16 mouse cellular contexts compared by ENCODE assay signal in the genomic region with DNA sequence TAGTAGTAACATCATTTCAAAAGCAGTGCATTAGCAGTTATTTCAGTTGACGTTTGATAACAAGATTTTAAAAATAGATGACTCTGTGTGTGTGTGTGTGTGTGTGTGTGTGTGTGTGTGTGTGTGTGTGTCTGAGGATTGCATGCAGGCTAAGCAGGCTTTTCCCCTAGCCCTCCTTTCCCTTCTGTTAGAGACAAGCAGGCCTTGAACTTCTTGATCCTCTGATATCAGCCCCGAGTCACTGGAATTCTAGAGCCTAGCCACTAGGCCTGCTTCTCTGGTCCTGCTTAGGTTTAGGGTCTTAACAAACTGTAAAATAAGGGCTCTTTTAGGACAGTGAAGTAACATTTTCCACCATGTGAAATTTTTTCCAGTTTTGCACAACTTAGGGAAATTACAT. TPM values are rescaled to one million over a fixed set of nuclear protein-coding genes. Genes with fewer than 3 reads are reported as not detected.
DNase-seq lines count a peak whose midpoint lies in the region; ATAC-seq and TF ChIP-seq lines count a peak whose summit lies in the region.
"Had no signal": no experiment of that assay in that cellular context is flagged by ENCODE, and none has a peak within 500 bp of the region (broad histone marks: within the 10 kb centered on the region; RNA-seq: fewer than 3 reads in every experiment).

No protein-coding gene starts in this region.

- no peaks in the 10 kb centered on the region for H3K36me3 ChIP-seq in heart, embryonic 14.5 days (ENCODE audit: control insufficient read depth, insufficient read depth, low read length)
- H3K36me3 ChIP-seq in myocyte (ENCODE audit: control insufficient read depth, insufficient read depth), result no peaks in the 10 kb centered on the region
- H3K36me3 ChIP-seq in forebrain, embryonic 15.5 days, result no peaks in the 10 kb centered on the region
- H3K36me3 ChIP-seq: embryonic facial prominence, embryonic 12.5 days; hindbrain, embryonic 15.5 days; intestine, embryonic 15.5 days; liver, embryonic 12.5 days had no signal

- H3K9ac ChIP-seq in heart, embryonic 14.5 days (ENCODE audit: low read length), result no peak overlapping the region; the same call in 1 of the 2 replicates
- H3K9ac ChIP-seq in forebrain, embryonic 15.5 days (replicated peaks), result no peak overlapping the region
- H3K9ac ChIP-seq: embryonic facial prominence, embryonic 12.5 days; forebrain, postnatal 0 days; hindbrain, embryonic 15.5 days; intestine, embryonic 15.5 days; liver, embryonic 12.5 days had no signal

- H3K27ac ChIP-seq in gastrocnemius, adult 2 months, result peak overlapping the region; percentile 90
- H3K27ac ChIP-seq in heart, embryonic 14.5 days (replicated peaks in 1 of 2; ENCODE audit: control insufficient read depth in 1 of 2, insufficient read depth in 1 of 2, low read depth in 2 of 2, low read length in 2 of 2), result peak overlapping the region; percentile 65 to 79
- peak overlapping the region; percentile 21; the same call in 1 of the 2 replicates for H3K27ac ChIP-seq in brown adipose tissue, adult 24 weeks (replicated peaks; ENCODE audit: low read depth, low read length)
- no peak overlapping the region for H3K27ac ChIP-seq in forebrain, embryonic 15.5 days (replicated peaks)
- H3K27ac ChIP-seq: embryonic facial prominence, embryonic 12.5 days; hindbrain, embryonic 15.5 days; intestine, embryonic 15.5 days; liver, embryonic 12.5 days had no signal

- TF ChIP-seq POLR2A in myocyte (IDR thresholded peaks at IDR 0.05; ENCODE audit: insufficient read length, low read depth), result no peak

- no peak overlapping the region for H3K4me2 ChIP-seq in heart, embryonic 14.5 days (ENCODE audit: low read length)
- H3K4me2 ChIP-seq in myocyte (ENCODE audit: low read depth), result peak overlapping the region; percentile 78
- no peak overlapping the region for H3K4me2 ChIP-seq in forebrain, embryonic 15.5 days (replicated peaks)
- H3K4me2 ChIP-seq: embryonic facial prominence, embryonic 12.5 days; hindbrain, embryonic 15.5 days; intestine, embryonic 15.5 days; liver, embryonic 12.5 days had no signal

- H3K4me1 ChIP-seq in heart, embryonic 14.5 days (ENCODE audit: control insufficient read depth in 2 of 2, insufficient read depth in 2 of 2, low read length in 2 of 2), result peaks cover 8 to 18% of the 10 kb centered on the region in 2 experiments
- H3K4me1 ChIP-seq in brown adipose tissue, adult 24 weeks (ENCODE audit: control insufficient read depth, insufficient read depth, insufficient read length, low read length), result peaks cover 5% of the 10 kb centered on the region; the same call in 1 of the 2 replicates
- no peaks in the 10 kb centered on the region for H3K4me1 ChIP-seq in forebrain, embryonic 15.5 days
- H3K4me1 ChIP-seq: hindbrain, embryonic 15.5 days; intestine, embryonic 15.5 days had no signal

- no peak overlapping the region for H3ac ChIP-seq in myocyte (ENCODE audit: control insufficient read depth, insufficient read length)

- no peak for DNase-seq in gastrocnemius, adult 2 months
- DNase-seq in gastrocnemius, adult 18-20 months (ENCODE audit: low spot score), result no peak
- no peak for DNase-seq in heart, adult 8-10 months (ENCODE audit: low spot score)
- no peak for DNase-seq in adrenal gland, postnatal 14 days
- DNase-seq: cerebellum, adult 9-10 months; forebrain, postnatal 0 days; retina, postnatal 1 day had no signal

- H3K27me3 ChIP-seq in heart, embryonic 14.5 days (ENCODE audit: control insufficient read depth, insufficient read depth, low read length), result no peaks in the 10 kb centered on the region
- no peaks in the 10 kb centered on the region for H3K27me3 ChIP-seq in myocyte (ENCODE audit: control insufficient read depth, insufficient read depth, insufficient read length)
- H3K27me3 ChIP-seq in forebrain, embryonic 15.5 days, result no peaks in the 10 kb centered on the region
- H3K27me3 ChIP-seq: embryonic facial prominence, embryonic 12.5 days; hindbrain, embryonic 15.5 days; intestine, embryonic 15.5 days; liver, embryonic 12.5 days had no signal

- no peaks in the 10 kb centered on the region for H3K9me3 ChIP-seq in heart, embryonic 14.5 days (ENCODE audit: control insufficient read depth, low read length)
- no peaks in the 10 kb centered on the region for H3K9me3 ChIP-seq in forebrain, embryonic 15.5 days
- H3K9me3 ChIP-seq: embryonic facial prominence, embryonic 12.5 days; hindbrain, embryonic 15.5 days; intestine, embryonic 15.5 days; liver, embryonic 12.5 days had no signal

- intact Hi-C loops in gastrocnemius, adult 2 months (cut with DNase I), result loop anchor here (1.0 to 10.0 kb wide), 4 partner anchors 38 to 304 kb away; partner anchors contain the start of genes Six1, Slc38a6 and Trmt5

- H3K79me2 ChIP-seq in myocyte (ENCODE audit: control insufficient read depth, insufficient read depth), result no peaks in the 10 kb centered on the region

- ATAC-seq in heart, embryonic 14.5 days (ENCODE audit: insufficient number of reproducible peaks, insufficient read depth, low FRiP score, low read depth), result no peak
- ATAC-seq in forebrain, embryonic 15.5 days (replicated peaks), result no peak
- ATAC-seq: forebrain, postnatal 0 days; intestine, embryonic 15.5 days; liver, embryonic 12.5 days; midbrain, embryonic 16.5 days had no signal

- 11% methylated on average over 2 of the region's 2 CpGs for WGBS in heart, embryonic 14.5 days
- 75% methylated on average over 2 of the region's 2 CpGs for WGBS in forebrain, embryonic 15.5 days

- no peak for TF ChIP-seq CTCF in gastrocnemius, adult 2 months (IDR thresholded peaks at IDR 0.05)

- no peak overlapping the region for H3K4me3 ChIP-seq in gastrocnemius, adult 2 months
- H3K4me3 ChIP-seq in heart, embryonic 14.5 days (ENCODE audit: control insufficient read depth in 1 of 2, insufficient read depth in 1 of 2, low read depth in 1 of 2, low read length in 2 of 2), result no peak overlapping the region
- no peak overlapping the region for H3K4me3 ChIP-seq in brown adipose tissue, adult 24 weeks (ENCODE audit: insufficient read depth, low read depth, low read length)
- no peak overlapping the region for H3K4me3 ChIP-seq in myocyte
- no peak overlapping the region for H3K4me3 ChIP-seq in forebrain, embryonic 15.5 days
- H3K4me3 ChIP-seq: embryonic facial prominence, embryonic 12.5 days; hindbrain, embryonic 15.5 days; intestine, embryonic 15.5 days; liver, embryonic 12.5 days had no signal

TF ChIP-seq in myocyte, 11 proteins besides CTCF, POLR2A, EP300 and RAD21:
- TF ChIP-seq USF1 (IDR thresholded peaks at IDR 0.05; ENCODE audit: low read depth) (no peak), POLR2AphosphoS2 (IDR thresholded peaks at IDR 0.05; ENCODE audit: insufficient read length, low read depth) (no peak), E2F4 (IDR thresholded peaks at IDR 0.05; ENCODE audit: insufficient read depth) (no peak), MYOG (IDR thresholded peaks at IDR 0.05; ENCODE audit: control insufficient read depth in 1 of 3, insufficient read depth in 1 of 3, insufficient read length in 2 of 3, low read depth in 2 of 3) (no peak), MAX (IDR thresholded peaks at IDR 0.05; ENCODE audit: low read depth) (no peak), TCF12 (IDR thresholded peaks at IDR 0.05; ENCODE audit: insufficient read depth, poor library complexity, severe bottlenecking) (no peak), MYOD1 (IDR thresholded peaks at IDR 0.05; ENCODE audit: control insufficient read depth in 1 of 3, insufficient read length in 2 of 3, low read depth in 2 of 3) (no peak), CEBPB (IDR thresholded peaks at IDR 0.05; ENCODE audit: insufficient read depth, poor library complexity, severe bottlenecking) (no peak), TCF3 (IDR thresholded peaks at IDR 0.05; ENCODE audit: insufficient read length, low read depth) (no peak), SRF (IDR thresholded peaks at IDR 0.05; ENCODE audit: control insufficient read depth, insufficient read length, low read depth) (no peak), REST (IDR thresholded peaks at IDR 0.05; ENCODE audit: insufficient read depth, insufficient read length) (no peak)

RNA-seq across cellular contexts. Expression of gene Slc38a6, which starts 38.6 kb away (rescaled TPM):
- total RNA-seq in gastrocnemius, adult 2 months (2021), result 1 to 10 TPM; 1.7 to 3.6 TPM
- 1 to 10 TPM; 2.2 to 2.4 TPM for total RNA-seq in gastrocnemius, adult 18-20 months (2021)
- polyA plus RNA-seq in heart, embryonic 14.5 days (2014; fragmentation: Nextera tagmentation; extraction: Ambion mirVana), result 6.4 and 8.9 TPM in 2 replicates
- total RNA-seq in heart, adult 8-10 months (2022), result 1 to 10 TPM; 3.2 to 5.8 (median 4.5) TPM
- 4.0 and 7.7 TPM in 2 replicates for polyA plus RNA-seq in brown adipose tissue, adult 24 weeks (2012; ENCODE audit: insufficient read depth, insufficient read length, missing spikeins)
- polyA plus RNA-seq in myocyte (2012; fragmentation: generic; extraction: Trizol), result 7.8 TPM
- 6.7 and 8.8 TPM in 2 replicates for polyA plus RNA-seq in forebrain, embryonic 15.5 days (2015; fragmentation: Nextera tagmentation; extraction: Ambion mirVana)
- 8.3 and 8.9 TPM in 2 replicates for total RNA-seq in adrenal gland, postnatal 14 days (2021)

RNA-seq across cellular contexts. Expression of gene Trmt5, which starts 38.7 kb away (rescaled TPM):
- total RNA-seq in gastrocnemius, adult 2 months (2021), result 1 to 10 TPM; 8.5 to 8.6 TPM
- 1 to 10 TPM; 7.8 to 8.4 TPM for total RNA-seq in gastrocnemius, adult 18-20 months (2021)
- polyA plus RNA-seq in heart, embryonic 14.5 days (2014; fragmentation: Nextera tagmentation; extraction: Ambion mirVana), result 14.1 and 16.5 TPM in 2 replicates
- total RNA-seq in heart, adult 8-10 months (2022), result 10 to 100 TPM; 39.5 to 63.8 (median 49.1) TPM
- 17.9 and 18.3 TPM in 2 replicates for polyA plus RNA-seq in brown adipose tissue, adult 24 weeks (2012; ENCODE audit: insufficient read depth, insufficient read length, missing spikeins)
- 8.0 TPM for polyA plus RNA-seq in myocyte (2012; fragmentation: generic; extraction: Trizol)
- polyA plus RNA-seq in forebrain, embryonic 15.5 days (2015; fragmentation: Nextera tagmentation; extraction: Ambion mirVana), result 13.5 and 15.3 TPM in 2 replicates
- 16.5 and 17.5 TPM in 2 replicates for total RNA-seq in adrenal gland, postnatal 14 days (2021)
